Mouse (Mus musculus) neural tube, embryonic 10.5 days (tissue): Measurements from ENCODE around the gene Mrnip.

ENCODE experiments used
- DNase-seq: peaks from one replicate; pipeline ENCODE4 v3.0.0-alpha.2; 2017; ENCODE audit warnings: low spot score; ENCODE audit errors: extremely low spot score

The Mrnip gene

DNA sequence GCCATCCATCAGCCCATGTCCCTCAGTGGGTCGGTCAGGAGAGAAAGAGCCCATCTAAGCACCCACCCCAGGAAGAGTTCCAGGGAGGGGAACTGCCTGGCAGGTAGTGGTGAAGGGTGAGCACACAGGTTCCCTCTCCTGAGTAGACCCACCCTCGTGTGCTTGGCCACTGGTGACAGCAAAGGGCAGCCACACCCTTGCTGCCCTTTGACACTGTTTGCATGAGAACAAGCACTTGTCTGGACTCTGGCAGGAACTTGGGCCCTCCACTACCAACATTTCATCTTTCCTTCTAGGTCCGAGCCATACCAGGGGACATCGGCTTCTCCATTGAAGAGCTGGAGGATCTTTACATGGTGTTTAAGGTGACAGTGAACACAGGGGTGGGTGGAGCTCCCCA lies 14.9 kb upstream of the Mrnip start:
- no peak for DNase-seq

DNA sequence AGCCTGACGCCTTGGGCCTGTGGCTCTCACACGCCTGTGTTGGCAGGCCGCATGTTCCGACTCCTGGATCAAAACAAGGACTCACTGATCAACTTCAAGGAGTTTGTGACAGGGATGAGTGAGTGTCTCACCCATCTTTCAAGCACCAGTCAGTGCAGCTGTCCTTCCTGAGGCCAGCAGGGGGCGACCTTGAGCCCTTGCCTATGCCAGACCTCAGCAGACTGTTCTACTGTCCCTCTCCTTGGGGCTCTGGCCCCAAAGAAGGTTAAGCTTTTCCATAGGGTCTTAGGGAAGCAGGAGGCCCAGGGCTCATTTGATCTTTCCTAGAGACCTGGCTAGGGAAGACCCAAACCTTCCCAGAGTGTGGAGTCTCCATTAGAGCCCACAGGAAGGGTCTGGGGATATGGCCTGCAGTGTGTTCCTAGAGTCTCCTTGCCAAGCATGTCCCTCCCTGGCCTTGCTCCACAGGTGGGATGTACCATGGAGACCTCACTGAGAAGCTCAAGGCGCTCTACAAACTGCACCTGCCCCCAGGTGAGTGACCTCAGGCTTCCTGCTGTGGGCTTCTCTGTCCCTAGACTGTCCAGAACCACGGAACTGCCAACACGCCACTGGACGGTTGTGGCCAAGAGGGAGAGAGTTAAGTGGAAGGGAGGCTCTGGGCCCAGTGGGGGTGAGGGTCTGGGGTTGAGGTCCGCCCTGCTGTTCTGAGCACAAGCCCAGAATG lies 12.5 kb upstream of the Mrnip start:
- peak; percentile 66 for DNase-seq

DNA sequence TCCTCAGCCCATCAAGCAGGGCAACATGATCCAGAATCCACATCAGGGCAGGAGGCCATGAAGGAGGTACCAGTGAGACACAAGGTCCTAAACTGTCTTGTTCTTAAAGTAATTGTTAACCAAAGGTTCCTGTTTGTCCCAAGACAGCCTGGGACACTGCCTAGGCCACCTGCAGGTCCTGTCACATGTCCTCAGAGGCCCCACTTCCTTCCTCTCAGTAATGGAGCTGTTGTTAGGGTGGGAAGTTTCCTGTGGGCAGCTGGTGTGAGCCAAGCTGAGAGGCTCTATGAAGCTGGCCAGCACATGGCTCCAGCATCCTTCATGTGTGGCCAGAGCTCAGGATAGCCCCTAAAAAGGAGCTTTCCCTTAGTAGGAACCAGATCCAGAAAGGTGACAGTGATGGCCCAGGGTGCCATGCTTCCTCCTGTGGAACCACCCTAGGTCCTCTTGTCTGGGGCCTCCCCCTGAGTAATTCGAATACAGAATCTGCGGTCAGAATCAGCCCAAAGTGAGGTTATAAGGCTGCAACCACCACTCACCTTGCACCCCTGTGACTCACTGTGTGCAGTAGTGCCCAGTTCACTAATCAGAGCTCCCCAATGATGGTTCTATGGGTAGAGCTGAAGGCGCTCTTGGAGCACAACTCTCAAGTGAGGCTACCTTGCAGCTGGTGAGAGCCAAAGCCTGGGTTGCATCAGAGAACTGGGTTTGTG lies 11.8 kb upstream of the Mrnip start:
- DNase-seq: no peak

DNA sequence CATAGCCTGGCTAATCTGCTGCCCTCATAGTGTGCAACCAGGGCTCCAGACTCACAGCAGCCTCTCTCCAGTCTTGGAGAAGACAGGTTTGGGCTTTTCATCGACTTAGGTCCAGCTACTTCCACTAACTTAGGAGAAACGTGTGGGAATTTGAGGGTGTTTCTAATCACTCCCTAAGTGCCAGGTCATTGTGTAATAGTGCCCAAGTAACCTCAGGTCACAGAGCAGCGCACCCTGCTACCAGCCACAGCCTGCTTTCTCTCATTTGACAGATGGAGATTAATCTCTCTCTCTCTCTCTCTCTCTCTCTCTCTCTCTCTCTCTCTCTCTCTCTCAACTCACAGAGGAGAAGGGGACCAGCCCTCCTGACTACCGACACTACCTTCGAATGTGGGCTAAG lies 5.9 kb upstream of the Mrnip start:
- DNase-seq: no peak

DNA sequence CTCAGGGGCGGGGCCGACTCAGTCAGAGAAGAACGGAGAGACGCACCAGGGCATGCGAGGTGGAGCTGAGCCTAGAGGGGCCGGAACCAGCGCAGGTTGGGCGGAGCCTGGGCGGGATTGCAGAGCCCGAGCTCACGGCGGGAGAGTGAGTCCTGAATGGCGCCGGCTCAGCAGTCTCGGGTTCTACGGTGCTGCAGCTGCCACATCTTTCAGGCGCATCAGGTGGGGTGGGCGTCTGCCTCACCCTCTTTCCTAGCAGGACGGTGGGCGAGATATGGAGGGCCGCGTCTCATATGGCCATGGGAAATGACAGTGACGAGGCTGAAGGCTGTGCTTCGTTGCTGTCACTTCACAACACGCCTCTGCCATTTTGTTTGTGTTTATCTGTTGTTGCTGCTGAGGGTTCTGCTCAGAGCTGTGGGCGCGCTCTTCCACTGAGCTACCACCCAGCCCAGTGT lies 515 bp downstream of the Mrnip start:
- DNase-seq: peak; percentile 98

DNA sequence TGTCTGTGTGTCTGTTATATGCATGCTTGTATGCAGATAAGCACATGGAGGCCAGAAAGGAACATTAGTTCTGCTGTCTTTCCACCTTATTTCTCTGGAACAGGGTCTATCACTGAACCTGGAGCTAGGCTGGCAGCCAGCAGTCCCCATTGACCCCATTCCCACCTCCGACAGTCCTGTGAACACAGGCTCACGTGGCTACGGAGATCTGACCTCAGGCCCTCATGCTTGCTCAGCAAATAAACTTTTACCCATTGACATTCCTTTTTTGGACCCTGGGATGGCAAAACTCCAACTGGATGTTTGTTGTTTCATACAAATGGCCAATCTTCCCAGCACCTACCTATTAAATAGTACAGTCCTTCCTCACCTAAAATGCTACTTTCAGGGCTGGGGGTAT lies 2.1 kb downstream of the Mrnip start:
- DNase-seq: no peak

DNA sequence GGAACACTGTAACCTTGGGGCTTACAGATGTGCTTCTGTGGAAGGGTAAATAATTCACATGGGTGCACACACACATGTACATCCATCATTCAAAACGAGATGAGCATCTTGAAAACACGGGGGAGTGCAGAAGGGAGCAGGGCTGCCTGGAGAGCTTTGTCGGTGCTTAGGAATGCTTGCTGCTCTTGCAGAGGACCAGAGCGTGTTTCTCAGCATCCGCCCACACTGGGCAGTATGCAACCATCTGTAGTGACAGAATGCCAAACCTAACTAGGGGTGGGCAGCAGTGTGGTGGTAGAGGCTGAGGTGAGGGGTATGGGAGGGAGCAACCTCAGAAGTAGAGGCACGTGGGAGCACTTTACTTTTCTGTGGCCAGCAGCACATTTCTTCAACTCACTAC lies 2.9 kb downstream of the Mrnip start:
- DNase-seq: no peak

DNA sequence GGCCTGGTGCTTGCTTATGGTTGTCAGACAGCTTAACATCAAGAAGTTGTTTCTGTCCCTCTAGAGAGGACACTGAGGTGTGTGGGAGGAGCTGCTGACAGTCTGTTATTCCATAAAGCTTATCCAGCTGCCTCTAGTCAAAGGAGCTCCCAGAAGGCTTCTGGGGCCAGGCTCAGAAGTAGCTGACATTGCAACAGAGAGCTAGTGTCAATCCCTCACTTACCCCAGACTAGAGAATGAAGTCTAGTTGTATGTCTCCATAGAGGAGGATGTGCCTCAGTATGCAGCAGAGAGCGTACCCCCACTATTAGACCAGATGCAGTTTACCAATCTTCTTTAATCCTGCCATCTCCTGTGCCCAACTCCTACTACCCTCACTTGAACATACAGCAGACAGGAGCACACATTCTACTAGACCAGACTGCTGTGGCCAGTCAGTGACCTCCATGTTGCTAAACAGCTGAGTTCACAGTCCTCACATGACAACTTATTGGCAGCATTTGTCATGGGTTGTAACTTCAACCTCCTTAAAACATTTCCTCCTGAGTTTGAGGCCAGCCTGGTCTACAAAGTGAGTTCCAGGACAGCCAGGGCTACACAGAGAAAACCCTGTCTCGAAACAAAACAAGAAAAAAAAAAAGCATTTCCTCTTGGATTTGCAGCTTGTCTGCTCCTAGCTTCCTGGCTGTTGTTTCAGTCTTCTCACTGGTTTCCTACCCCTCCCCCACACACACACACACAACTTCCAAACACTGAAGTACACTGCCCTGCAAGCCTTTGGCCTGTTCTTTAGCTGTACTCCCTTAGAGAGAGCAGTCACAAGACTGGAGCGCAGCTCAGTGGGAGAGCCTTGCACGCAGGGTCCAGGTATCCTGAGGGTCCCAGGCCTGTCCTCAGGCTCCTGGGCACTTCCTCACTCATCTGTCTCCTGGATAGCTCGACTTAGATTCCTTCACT lies 4.6 kb downstream of the Mrnip start:
- DNase-seq: no peak

DNA sequence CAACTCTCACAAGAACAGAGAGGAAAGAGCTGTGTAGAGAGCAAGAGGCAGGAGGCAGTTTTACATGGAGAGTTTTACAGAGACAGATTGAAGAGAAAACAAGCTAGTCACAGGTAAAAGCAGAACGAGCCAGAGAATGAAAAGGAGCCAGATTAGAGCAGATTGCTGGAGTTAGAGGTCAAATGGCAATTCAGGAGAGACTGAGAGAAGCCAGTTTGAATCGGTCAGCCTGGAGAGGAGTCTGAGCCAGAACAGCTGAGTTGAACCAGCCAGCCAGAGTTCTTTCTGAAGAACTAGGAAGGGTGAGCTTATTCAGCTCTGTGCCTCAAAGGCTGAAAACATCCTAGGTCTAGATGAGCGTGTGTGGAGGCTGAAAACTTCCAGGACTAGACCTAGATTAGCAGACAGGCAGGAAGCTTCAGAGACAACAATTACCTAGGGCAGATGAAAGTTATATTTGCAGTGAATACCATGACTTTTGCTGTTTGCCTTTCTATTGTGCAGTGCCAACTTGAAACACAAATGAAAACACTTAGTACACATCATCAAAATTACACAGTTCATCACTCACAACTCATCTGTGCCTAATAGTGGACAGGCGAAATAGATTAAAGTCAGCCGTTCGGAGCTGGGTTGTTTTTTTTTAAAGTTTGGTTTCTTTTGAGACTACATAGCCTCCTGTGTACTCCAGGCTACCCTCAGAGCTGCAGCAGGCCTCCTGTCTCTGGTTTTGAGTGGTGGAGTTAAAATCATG lies 6.4 kb downstream of the Mrnip start:
- no peak for DNase-seq

DNA sequence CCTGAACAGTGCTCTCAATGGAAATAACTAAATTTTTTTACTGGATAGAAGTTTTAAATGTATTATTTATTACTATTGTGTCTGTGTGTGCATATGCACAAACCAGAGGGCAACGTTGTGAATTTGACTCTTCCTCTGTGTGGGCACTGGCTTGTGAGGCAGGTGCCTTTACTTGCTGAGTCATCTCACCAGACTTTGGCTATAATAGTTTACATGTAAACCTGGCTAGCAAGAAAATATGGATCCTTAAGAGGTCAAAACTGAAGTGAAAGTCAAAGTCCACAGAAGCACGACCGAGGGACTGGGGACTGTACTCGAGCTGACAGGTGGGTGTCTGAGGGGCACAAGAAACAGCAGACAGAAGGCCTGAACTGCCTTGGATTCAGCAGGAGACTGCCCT lies 8.5 kb downstream of the Mrnip start:
- no peak for DNase-seq

DNA sequence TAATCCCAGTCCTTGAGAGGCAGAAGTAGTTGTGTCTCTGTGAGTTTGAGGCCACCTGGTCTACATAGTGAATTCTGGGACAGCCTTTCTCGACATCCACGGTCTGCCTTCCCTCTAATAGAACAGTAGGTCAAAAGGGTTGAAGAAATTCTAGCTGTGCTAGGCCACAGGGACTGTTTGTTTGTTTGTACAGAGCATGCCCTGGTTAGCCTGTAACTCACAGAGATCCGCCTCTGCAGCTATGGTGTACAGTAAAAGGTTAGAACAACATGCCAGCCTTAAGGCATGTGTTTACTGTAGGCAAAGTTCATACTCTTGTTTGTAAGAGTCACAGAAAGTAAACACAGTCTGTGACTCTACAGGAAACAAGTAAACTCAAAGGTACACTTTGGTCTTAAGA lies 10.5 kb downstream of the Mrnip start:
- no peak for DNase-seq

DNA sequence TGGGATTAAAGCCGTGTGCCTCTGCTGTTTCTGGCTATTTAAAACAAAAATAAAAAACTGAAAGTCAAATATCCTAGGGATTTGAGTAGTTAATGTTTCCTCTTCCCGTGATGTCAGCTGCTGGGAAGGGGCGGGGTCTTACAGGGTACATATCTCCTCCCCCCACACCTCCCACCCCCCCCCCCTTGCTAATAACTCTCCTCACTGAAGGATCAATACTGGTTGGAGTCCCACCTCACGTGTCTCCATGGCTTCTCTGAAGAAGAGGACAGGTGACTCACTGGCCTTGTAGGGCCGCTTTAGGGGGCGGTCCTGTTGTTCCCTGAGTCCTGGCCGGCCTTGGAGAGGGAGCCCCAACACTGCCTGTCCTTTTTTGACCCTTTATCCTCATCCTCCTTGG lies 14.4 kb downstream of the Mrnip start:
- DNase-seq: no peak

DNA sequence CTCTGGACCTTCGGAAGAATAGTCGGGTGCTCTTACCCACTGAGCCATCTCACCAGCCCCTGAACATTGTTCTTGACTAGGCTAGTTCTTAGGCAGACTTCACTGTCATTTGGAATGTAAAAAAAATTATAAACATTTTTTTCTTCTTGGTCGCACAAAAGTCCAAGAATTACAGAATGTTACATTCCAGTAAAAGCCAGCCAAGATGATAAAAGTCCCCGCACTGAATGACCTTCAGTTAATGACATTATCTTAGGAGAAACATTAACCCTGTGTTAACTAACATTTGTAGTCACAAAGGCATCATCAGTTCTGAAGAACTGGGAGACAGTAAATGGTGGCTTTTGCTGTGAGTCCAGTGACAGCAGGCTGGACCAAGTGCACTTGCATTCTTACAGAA lies 16.1 kb downstream of the Mrnip start:
- no peak for DNase-seq

DNA sequence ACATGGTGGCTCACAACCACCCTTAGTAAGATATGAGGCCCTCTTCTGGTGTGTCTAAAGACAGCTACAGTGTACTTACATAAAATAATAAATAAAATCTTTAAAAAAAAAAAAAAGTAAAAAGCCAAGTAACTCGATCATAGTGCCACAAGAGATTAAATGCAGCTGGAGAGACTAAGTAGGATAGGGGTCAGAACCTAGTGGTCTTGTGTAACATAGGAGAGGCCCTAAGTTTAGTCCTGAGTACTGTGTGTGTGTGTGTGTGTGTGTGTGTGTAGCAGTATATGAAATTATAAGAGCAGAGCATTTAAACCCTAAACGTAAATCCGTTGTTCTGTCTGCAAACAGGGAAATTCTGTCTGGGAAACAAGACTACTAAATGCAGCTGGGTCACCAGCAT lies 18.0 kb downstream of the Mrnip start:
- no peak for DNase-seq

DNA sequence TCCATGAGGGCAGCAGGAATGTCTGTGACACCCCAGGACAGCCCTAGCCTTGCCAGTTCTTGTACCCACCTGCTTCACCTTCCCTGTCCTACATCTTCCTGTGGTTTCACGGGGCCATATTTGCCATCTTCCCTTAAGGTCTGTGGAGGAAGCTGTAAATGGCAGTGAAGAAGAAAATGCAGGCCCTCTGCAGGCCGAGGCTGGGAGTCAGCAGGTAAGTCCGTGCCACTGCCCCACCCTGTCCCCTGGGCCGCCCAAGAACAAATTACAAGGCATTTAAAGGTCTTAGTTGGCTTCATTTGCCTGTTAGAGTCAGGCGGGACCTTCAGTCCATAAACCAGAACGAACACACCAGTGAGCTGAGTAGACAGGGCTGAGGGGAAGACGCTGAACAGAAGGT lies 19.8 kb downstream of the Mrnip start:
- no peak for DNase-seq

DNA sequence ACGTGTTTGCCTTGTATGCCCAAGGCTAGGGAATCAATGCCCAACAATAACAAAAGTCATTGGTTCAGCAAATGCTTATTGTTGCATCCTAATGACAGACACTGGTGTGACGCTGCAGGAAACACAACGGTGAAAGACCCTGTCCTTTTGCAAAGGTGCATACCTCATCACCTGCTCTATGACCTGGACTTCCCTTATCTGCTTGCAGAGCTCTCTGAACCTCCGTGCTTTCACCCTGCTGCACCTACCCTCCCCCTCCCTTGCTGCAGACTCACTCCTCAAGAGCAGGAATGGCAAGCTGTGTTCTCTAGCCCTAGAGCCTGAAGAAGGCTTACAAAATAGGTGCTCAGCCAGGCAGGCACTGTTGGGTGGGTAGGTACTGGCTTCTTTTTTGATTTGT lies 20.5 kb downstream of the Mrnip start:
- DNase-seq: no peak

DNA sequence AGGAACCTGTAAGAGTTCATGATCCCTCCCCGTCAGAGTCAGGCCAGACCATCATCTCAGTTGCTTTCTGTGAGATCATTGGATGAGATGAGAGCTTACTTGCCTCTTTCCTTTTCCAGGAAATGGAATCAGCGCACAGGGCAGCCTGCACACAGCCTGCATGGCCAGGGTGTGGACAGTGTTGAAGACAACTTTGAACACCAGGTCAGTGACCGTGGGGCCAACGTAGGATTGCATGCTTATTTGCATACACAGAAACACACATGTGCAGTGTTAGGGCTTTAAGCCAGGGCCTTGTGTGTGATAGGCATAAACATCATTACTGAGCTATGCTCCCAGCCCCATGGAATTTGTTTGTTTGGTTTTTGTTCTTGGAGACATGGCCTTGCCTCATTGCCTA lies 23.3 kb downstream of the Mrnip start:
- DNase-seq: no peak

DNA sequence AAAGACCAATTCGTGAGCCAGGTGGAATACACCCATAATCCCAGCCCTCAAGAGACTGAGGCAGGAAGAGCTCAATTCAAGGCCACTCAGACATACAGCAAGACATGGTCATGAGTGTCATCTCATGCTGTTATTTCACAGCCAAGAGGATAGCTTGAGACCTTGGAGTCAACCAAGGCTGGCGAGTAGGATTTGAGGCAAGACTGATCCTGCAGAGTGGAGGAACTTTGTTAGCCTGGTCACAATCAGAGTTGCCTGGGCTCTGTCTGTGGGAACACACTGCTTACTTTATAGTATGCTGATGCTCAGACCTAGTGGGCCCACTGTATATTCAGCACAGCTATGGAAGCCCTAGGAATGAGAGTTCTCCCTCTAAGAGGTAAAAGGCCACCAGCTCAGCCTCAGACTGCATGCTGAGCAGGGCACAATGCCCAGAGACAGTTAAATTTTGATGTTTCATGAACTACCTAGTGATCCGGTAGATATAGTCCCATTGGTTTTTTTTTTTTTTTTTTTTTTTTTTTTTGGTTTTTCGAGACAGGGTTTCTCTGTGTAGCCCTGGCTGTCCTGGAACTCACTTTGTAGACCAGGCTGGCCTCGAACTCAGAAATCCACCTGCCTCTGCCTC lies 24.1 kb downstream of the Mrnip start:
- DNase-seq: no peak

DNA sequence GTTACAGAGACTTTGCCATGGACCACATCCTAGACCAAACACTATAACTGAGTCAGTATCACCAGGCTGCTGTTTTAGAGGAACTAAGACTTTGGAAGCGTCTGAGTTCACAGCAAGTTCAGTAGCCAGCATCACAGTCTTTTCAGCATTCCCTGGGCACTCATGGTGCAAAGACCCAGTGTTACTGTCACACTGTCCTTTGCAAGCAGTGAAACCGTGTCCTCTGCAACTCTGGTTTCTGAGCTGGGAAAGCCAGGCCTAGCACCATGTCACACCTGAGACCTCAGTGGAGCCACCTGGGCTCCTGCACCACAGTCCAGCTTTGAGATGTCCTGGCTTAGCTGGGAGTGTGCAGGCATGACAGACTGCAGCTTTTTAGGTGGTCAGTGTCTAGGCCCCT lies 24.7 kb downstream of the Mrnip start:
- DNase-seq: no peak

DNA sequence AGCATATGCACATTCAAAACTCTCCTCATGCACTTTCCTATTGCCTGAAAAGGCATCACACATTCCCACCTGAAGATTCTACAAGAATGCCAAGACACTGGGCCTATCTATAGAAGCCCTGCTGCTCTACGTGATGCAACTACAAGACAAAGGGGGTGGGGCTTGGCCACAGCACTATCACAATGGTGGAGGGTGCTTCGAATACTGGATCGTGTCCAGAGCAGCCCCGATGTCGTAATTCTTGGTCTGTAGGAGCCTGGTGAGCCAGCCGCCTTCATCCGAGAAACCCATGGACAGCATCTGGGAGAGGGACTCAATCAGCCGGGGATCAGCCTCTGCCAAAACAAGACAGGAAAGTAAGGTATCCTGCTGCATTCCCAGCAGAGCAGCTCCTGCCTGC lies 26.4 kb downstream of the Mrnip start:
- DNase-seq: no peak

DNA sequence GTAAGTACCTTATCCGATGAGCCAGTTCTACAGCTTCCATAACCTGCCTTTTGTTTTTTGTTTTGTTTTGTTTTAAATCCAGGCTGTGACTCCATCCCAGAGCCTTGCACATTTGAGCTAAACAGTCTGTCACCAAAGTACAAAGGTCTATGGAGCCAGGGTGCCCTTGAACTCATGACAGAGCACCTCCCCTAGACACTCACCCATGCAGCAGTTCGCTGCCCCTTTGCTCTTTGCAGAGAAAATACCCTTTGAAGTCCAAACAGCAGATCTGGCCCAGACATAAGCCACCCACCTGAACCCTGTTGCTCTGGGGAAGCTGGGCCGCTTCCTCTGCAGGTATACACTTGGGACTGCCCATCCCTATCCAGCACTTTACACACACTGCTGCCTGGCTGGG lies 27.3 kb downstream of the Mrnip start:
- no peak for DNase-seq
